Mouse (Mus musculus): Measurements from ENCODE around the gene Cacnb4.

DNA sequence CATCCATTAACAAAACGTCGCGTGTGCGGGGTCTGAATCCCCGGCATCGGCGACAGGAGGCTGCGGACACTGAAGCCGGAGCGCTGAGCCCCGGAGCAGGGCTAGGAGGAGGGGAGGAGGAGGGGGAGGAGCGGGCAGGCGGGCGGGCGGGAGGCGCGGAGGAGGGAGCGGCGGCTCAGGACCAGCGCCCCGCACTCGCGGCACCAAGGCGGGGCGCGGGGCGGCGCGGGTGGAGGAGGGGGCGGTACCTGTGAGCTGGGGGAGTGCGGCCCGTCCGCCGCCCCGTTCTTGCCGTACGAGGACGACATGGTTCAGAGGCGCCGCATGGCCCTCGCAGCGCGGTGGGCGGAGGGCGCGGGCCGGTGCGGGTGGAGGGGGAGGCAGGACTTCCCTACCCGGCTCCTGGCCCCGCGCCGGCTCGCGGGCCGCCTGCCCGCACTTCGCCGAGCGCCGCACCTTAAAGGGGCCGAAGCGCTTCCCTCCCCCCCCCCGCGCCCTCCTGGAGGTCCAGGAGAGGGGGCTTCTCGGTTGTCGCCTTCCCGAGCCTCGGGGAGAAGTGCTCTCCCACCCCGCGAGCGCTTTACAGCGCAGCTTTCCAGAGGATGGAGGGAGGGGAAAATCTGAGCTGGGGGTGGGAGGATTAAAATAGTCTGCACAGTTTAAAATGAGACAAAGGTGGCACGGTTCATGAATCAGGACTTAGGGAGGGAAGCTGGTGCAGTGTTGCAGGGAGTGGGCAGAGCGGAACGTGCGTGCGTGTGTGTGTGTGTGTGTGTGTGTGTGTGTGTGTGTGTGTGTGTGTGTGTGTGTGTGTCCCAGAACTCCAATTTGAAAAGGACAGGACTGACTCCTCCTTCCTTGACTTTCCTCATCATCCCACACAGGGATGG is at the start of gene Cacnb4:
- TF ChIP-seq CTCF (IDR thresholded peaks at IDR 0.05; ENCODE audit: control insufficient read depth, insufficient read depth, low read length) (no peak), POLR2A (IDR thresholded peaks at IDR 0.05; ENCODE audit: borderline replicate concordance, control insufficient read depth, low read depth, low read length) (no peak)
